Mouse (Mus musculus): ENCODE measurements around the gene Adam23. TPM values are rescaled to one million over a fixed set of nuclear protein-coding genes. Genes with fewer than 3 reads are reported as not detected.
A peak's percentile ranks its signal among the peaks of the same experiment; 100 is the strongest.

The Adam23 gene
- polyA plus RNA-seq (2015; fragmentation: Nextera tagmentation; extraction: Ambion mirVana), result 8.9 and 10.0 TPM in 2 replicates

GRCm38 (mm10) chr1:63445656-63446046 lies at the start of gene Adam23:
Gene Adam23 (plus strand): TSS chr1:63445891.
- ATAC-seq, result peak; percentile 92
- Histone ChIP-seq H3K9ac (peak within 1 kb of the TSS; percentile 87), H3K27ac (peak within 1 kb of the TSS; percentile 22), H3K27me3 (0 out of 2 replicates have a peak, but pooled peaks cover 4% of the 10 kb centered on the region), H3K4me2 (peak within 1 kb of the TSS; percentile 98), H3K4me1 (peaks cover 12% of the 10 kb centered on the region), H3K9me3 (replicated peaks) (no peaks in the 10 kb centered on the region), H3K36me3 (ENCODE audit: poor library complexity, severe bottlenecking) (no peaks in the 10 kb centered on the region), H3K4me3 (peak within 1 kb of the TSS; percentile 79)
- WGBS, result under 1% methylated on average over 36 of the region's 41 CpGs

GRCm38 (mm10) chr1:63401130-63401529 lies 44.6 kb upstream of the Adam23 start:
- H3K36me3 ChIP-seq (ENCODE audit: poor library complexity, severe bottlenecking), result no peaks in the 10 kb centered on the region
- no peak for ATAC-seq
- WGBS, result 57% methylated on average over 5 of the region's 5 CpGs

GRCm38 (mm10) chr1:63403601-63404000 lies 42.1 kb upstream of the Adam23 start:
- no peak overlapping the region for H3K4me2 ChIP-seq
- H3K4me1 ChIP-seq, result no peaks in the 10 kb centered on the region
- H3K9me3 ChIP-seq (replicated peaks), result no peaks in the 10 kb centered on the region
- H3K4me3 ChIP-seq, result no peak overlapping the region
- no peak overlapping the region for H3K9ac ChIP-seq
- no peak for ATAC-seq
- no peak overlapping the region for H3K27ac ChIP-seq
- 45% methylated on average over 4 of the region's 4 CpGs for WGBS
- H3K36me3 ChIP-seq (ENCODE audit: poor library complexity, severe bottlenecking), result no peaks in the 10 kb centered on the region
- no peaks in the 10 kb centered on the region for H3K27me3 ChIP-seq

More at GRCm38 (mm10) chr1:63401130-63401529, 44.6 kb upstream of the Adam23 start:
- Histone ChIP-seq H3K4me3 (no peak overlapping the region), H3K9ac (no peak overlapping the region), H3K9me3 (replicated peaks) (no peaks in the 10 kb centered on the region), H3K4me1 (no peaks in the 10 kb centered on the region), H3K4me2 (no peak overlapping the region), H3K27me3 (no peaks in the 10 kb centered on the region), H3K27ac (no peak overlapping the region)

DNA sequence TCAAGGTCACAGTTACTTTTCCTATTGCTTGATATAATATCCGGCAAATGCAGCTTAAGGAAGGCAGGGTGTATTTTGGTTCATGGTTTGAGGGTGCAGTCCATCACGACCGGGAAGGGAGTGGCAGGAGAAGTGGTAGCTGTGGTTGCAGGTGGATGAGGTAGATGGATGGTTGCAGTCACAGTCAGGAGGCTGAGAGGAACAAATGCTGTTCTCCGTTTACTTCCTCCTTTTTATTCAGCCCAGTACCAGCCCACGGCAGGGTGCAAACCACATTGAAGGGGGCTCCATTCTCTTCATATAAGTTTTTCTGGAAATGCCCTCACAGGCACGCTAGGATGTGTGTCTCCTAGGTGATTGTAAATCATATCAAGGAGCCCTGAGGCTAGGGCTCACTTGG lies 37.3 kb upstream of the Adam23 start:
- ATAC-seq, result no peak
- 82% methylated on average over 6 of the region's 6 CpGs for WGBS

DNA sequence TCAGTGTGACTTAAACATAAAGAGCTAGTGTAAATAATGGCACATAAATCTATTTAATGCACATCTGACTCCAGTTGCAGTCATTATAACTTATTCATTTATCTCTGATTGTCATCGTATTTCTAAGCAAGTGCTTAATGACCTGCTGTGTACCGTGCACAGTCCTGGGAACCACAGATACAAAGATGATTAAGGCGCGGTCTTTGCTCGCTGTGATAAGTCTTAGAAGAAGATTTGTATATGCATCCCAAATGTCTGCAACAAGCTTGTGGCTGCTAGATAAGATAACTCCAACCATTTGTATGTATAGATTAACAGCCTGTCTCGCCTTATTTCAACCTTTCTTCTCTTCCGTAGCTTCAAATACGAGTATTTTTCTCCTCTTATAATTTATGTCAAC lies 27.2 kb upstream of the Adam23 start:
- no peaks in the 10 kb centered on the region for H3K36me3 ChIP-seq (ENCODE audit: poor library complexity, severe bottlenecking)
- 82% methylated on average over 8 of the region's 8 CpGs for WGBS

More for the DNA sequence above, 37.3 kb upstream of the Adam23 start:
- H3K36me3 ChIP-seq (ENCODE audit: poor library complexity, severe bottlenecking), result no peaks in the 10 kb centered on the region
- H3K9me3 ChIP-seq (replicated peaks), result no peaks in the 10 kb centered on the region
- H3K4me1 ChIP-seq, result no peaks in the 10 kb centered on the region
- no peak overlapping the region for H3K4me3 ChIP-seq
- H3K27me3 ChIP-seq, result no peaks in the 10 kb centered on the region
- H3K9ac ChIP-seq, result no peak overlapping the region
- H3K27ac ChIP-seq, result no peak overlapping the region
- H3K4me2 ChIP-seq, result no peak overlapping the region

DNA sequence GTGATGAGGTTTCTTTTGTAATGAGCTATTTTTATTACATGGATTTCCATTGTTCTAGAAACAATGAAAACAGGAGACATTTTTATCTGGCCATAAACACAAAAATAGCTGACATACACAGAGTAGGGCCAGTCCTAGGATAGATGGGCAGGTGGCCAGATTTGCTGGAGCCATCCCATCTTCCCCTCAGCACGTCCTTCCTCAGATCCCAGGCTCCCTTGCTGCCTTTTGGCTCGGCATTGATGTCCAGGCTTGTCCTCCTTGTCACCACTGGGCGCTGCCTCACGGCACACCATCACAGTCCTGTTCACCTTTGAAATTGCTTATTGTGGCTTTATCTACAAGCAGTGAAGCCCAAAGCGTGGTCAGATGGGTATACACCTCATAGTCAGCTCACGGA lies 15.0 kb upstream of the Adam23 start:
- H3K27me3 ChIP-seq, result no peaks in the 10 kb centered on the region
- no peak overlapping the region for H3K27ac ChIP-seq
- no peak overlapping the region for H3K4me2 ChIP-seq
- no peak overlapping the region for H3K4me3 ChIP-seq
- no peaks in the 10 kb centered on the region for H3K36me3 ChIP-seq (ENCODE audit: poor library complexity, severe bottlenecking)
- WGBS, result 82% methylated on average over 6 of the region's 6 CpGs
- H3K4me1 ChIP-seq, result no peaks in the 10 kb centered on the region
- no peak for ATAC-seq
- H3K9ac ChIP-seq, result no peak overlapping the region
- no peaks in the 10 kb centered on the region for H3K9me3 ChIP-seq (replicated peaks)

More for the DNA sequence above, 27.2 kb upstream of the Adam23 start:
- H3K4me1 ChIP-seq, result peaks cover 4% of the 10 kb centered on the region; the same call in 1 of the 2 replicates
- H3K4me3 ChIP-seq, result no peak overlapping the region
- no peaks in the 10 kb centered on the region for H3K9me3 ChIP-seq (replicated peaks)
- H3K9ac ChIP-seq, result no peak overlapping the region
- H3K4me2 ChIP-seq, result no peak overlapping the region
- no peak overlapping the region for H3K27ac ChIP-seq
- ATAC-seq, result no peak
- H3K27me3 ChIP-seq, result no peaks in the 10 kb centered on the region

DNA sequence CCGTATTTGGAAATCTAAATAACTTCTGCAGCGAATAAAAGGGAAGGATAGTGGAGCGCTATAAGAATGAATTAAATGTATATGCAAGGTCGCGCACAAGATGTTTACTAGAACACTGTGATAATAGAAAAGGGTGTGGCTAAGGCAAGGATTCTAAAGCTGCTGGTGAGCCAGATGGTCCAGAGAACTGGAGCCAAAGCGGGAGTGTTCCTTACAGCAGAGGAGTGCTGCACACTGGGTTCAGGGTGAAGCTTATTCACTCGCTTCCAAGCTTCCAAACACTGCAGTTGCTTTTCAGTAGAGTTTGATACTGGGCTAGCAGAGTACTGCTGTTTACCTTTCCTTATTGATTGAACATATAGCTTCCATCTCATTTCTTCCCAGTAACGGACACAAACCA lies 14.5 kb upstream of the Adam23 start:
- H3K9me3 ChIP-seq (replicated peaks), result no peaks in the 10 kb centered on the region
- H3K27ac ChIP-seq, result no peak overlapping the region
- no peak overlapping the region for H3K4me2 ChIP-seq
- ATAC-seq, result no peak; the same call in 1 of the 2 replicates
- WGBS, result 86% methylated on average over 8 of the region's 8 CpGs
- no peaks in the 10 kb centered on the region for H3K36me3 ChIP-seq (ENCODE audit: poor library complexity, severe bottlenecking)
- H3K27me3 ChIP-seq, result no peaks in the 10 kb centered on the region
- no peak overlapping the region for H3K9ac ChIP-seq
- H3K4me3 ChIP-seq, result no peak overlapping the region
- H3K4me1 ChIP-seq, result no peaks in the 10 kb centered on the region

- Histone ChIP-seq H3K9ac (no peak overlapping the region), H3K9me3 (replicated peaks) (no peaks in the 10 kb centered on the region), H3K4me1 (no peaks in the 10 kb centered on the region), H3K27me3 (no peaks in the 10 kb centered on the region), H3K36me3 (ENCODE audit: poor library complexity, severe bottlenecking) (no peaks in the 10 kb centered on the region), H3K27ac (no peak overlapping the region), H3K4me3 (no peak overlapping the region), H3K4me2 (no peak overlapping the region)
- no peak for ATAC-seq
- 48% methylated on average over 3 of the region's 3 CpGs for WGBS
Measured at GRCm38 (mm10) chr1:63431842-63432241, 13.8 kb upstream of the Adam23 start.

- Histone ChIP-seq H3K9ac (no peak overlapping the region), H3K4me2 (no peak overlapping the region), H3K4me3 (no peak overlapping the region), H3K27ac (no peak overlapping the region), H3K27me3 (no peaks in the 10 kb centered on the region), H3K4me1 (no peaks in the 10 kb centered on the region), H3K9me3 (replicated peaks) (no peaks in the 10 kb centered on the region), H3K36me3 (ENCODE audit: poor library complexity, severe bottlenecking) (no peaks in the 10 kb centered on the region)
- no peak for ATAC-seq
- WGBS, result 70% methylated on average over 7 of the region's 7 CpGs
Measured at GRCm38 (mm10) chr1:63434052-63434451, 11.6 kb upstream of the Adam23 start.

DNA sequence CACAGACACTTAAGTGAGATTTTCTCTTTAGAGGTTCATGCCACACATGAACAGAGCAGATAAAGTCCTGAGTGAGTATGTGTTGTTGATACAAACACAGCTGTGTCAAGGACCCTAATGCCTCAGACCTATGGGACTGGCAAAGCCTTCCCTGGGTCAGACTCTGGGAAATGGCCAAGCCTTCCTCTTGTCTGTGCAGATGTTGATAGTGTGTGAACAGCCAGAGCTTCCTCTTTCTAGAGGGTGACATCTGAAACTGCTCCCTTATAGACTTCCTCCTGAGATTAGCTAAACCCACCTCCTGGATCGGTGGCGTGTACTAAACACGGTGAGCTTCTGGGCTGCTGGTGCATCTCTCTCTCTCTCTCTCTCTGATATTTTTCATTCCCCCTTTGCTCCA lies 8.2 kb upstream of the Adam23 start:
- 57% methylated on average over 3 of the region's 3 CpGs for WGBS
- ATAC-seq, result no peak

GRCm38 (mm10) chr1:63442186-63442585 lies 3.5 kb upstream of the Adam23 start:
- H3K4me2 ChIP-seq, result no peak overlapping the region
- H3K4me1 ChIP-seq, result peaks cover 12% of the 10 kb centered on the region
- H3K36me3 ChIP-seq (ENCODE audit: poor library complexity, severe bottlenecking), result no peaks in the 10 kb centered on the region
- H3K9ac ChIP-seq, result no peak overlapping the region
- no peaks in the 10 kb centered on the region for H3K27me3 ChIP-seq
- WGBS, result 29% methylated on average over 2 of the region's 2 CpGs
- H3K4me3 ChIP-seq, result no peak overlapping the region
- H3K9me3 ChIP-seq (replicated peaks), result no peaks in the 10 kb centered on the region
- no peak overlapping the region for H3K27ac ChIP-seq
- no peak for ATAC-seq

More for the DNA sequence above, 8.2 kb upstream of the Adam23 start:
- H3K27ac ChIP-seq, result no peak overlapping the region
- H3K36me3 ChIP-seq (ENCODE audit: poor library complexity, severe bottlenecking), result no peaks in the 10 kb centered on the region
- no peaks in the 10 kb centered on the region for H3K9me3 ChIP-seq (replicated peaks)
- H3K4me3 ChIP-seq, result no peak overlapping the region
- no peaks in the 10 kb centered on the region for H3K27me3 ChIP-seq
- H3K9ac ChIP-seq, result no peak overlapping the region
- no peaks in the 10 kb centered on the region for H3K4me1 ChIP-seq
- H3K4me2 ChIP-seq, result no peak overlapping the region

DNA sequence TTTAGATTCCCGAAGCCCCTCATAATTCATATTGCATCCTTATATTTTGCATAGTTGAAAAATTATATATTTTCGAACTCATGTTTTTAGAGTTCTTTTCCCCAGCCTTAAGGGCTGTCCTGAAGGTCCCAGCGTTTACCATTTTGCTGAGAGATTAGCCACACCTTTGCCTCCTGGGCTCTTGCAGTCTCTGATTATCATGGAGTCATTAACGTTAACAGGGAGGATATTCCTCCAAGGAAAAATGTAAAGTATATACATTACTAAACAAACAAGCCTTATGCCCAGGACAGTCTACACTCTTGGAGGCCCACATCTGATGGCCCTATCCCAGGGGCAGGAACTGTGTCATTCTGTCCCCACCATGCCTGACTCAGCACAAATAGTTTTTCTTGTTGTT lies 3.1 kb upstream of the Adam23 start:
- no peak overlapping the region for H3K4me2 ChIP-seq
- no peak for ATAC-seq
- 77% methylated on average over 4 of the region's 4 CpGs for WGBS
- H3K27me3 ChIP-seq, result no peaks in the 10 kb centered on the region
- H3K4me1 ChIP-seq, result peaks cover 12% of the 10 kb centered on the region
- no peaks in the 10 kb centered on the region for H3K9me3 ChIP-seq (replicated peaks)
- H3K9ac ChIP-seq, result no peak overlapping the region
- no peaks in the 10 kb centered on the region for H3K36me3 ChIP-seq (ENCODE audit: poor library complexity, severe bottlenecking)
- no peak overlapping the region for H3K4me3 ChIP-seq
- H3K27ac ChIP-seq, result no peak overlapping the region

DNA sequence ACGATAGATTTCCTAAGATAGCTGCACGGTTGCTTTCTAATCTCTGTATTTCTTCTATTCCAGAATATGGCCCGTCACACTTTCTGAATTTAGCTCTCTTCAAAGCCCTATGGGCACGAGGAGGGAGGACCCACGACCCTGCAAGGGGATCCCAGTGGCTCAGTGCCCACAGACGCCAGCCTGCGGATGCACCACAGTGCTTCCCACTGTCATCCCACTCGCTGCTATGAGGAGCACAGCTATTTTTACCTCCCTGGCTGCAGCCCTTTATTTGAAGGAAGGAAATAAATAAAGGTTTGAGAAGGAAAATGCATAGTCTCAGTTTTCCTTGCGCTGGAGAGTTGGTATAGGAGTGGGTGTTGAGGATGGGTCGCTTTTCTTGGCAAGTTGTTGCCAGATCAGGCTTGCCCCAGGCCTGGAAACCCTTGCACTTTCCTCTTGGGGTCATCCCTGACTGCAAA lies 512 bp upstream of the Adam23 start:
- Histone ChIP-seq H3K9ac (peak overlapping the region; percentile 87; the same call in 1 of the 2 replicates), H3K27ac (no peak overlapping the region; the same call in 1 of the 2 replicates), H3K4me3 (peak overlapping the region; percentile 79), H3K36me3 (ENCODE audit: poor library complexity, severe bottlenecking) (no peaks in the 10 kb centered on the region), H3K9me3 (replicated peaks) (no peaks in the 10 kb centered on the region), H3K27me3 (0 out of 2 replicates have a peak, but pooled peaks cover 4% of the 10 kb centered on the region), H3K4me1 (peaks cover 12% of the 10 kb centered on the region), H3K4me2 (peak overlapping the region; percentile 98)
- 48% methylated on average over 10 of the region's 10 CpGs for WGBS
- ATAC-seq, result peak; percentile 39
